Mouse (Mus musculus): ENCODE measurements around the gene Trim66. TPM values are rescaled to one million over a fixed set of nuclear protein-coding genes. Genes with fewer than 3 reads are reported as not detected.

The Trim66 gene
- not detected for polyA plus RNA-seq (2014; fragmentation: Illumina TruSeq; extraction: RNeasy Lipid Tissue Mini Kit (QIAGEN cat#74804); ENCODE audit: insufficient read depth, low read depth, low replicate concordance)

DNA sequence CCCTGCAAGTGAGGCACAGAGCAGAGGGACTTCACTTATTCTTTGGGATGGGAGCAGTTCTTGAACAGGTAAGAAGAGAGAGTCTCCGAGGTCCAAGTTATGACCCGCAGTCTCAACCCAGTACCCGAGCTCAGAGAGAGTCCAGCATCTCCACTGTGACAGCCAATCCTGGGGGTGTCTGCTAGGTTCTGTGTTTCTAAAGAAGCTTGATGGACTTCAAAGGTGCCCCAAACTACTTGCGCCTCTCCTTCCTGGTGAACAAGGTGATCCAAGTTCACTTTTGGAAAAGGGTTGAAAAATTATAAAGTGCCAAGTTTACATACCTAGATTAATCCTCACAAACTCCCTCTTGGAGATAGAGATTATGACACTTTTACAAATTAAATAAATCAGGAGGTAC, at the start of gene Trim66:
Trim66 (minus strand) TSS at position 101 of the 400 bp plus-strand sequence.

DNA sequence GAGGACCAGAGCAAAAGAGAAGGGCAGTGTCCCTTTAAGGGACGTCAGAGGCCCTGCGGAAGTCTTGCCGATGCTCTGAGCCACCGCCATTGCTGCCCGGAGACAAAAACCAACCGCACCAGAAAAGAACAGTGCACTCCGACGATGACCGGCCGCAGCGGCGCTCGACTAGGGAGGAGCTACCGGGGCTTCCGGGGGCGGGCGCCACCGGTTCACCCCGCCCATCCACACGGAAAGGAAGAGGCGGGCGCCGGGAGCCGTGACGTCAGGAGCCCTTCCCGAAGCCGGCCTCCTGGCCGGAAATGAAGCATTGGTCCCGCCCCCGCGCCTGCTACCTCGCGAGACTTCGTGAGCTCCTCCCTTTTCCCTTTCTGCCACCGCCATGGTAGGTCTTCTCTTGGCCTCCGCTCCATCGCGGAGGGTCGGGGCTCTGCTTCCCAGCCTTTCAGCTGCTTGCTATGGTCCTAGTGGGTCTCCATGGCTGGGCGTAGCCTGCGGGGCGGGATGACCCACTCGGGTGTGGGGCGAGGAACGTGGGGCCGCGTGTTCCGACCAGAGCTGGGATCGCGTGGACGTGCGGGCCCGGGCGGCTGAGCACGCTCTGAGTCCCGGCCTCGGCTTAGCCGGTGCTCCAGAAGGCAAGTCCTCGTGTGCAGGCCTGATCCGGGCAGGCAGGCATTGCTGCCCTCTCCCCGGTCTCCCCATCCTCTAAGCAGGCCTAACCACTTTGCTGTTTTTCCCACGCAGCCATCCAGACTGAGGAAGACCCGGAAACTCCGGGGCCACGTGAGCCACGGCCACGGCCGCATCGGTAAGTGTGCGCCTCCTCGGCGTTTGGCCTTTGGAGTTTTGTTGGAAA, 11.1 kb upstream of the Trim66 start, which contains the start of gene Rpl27a:
Rpl27a (plus strand) TSS at position 310 of the 859 bp plus-strand sequence.

DNA sequence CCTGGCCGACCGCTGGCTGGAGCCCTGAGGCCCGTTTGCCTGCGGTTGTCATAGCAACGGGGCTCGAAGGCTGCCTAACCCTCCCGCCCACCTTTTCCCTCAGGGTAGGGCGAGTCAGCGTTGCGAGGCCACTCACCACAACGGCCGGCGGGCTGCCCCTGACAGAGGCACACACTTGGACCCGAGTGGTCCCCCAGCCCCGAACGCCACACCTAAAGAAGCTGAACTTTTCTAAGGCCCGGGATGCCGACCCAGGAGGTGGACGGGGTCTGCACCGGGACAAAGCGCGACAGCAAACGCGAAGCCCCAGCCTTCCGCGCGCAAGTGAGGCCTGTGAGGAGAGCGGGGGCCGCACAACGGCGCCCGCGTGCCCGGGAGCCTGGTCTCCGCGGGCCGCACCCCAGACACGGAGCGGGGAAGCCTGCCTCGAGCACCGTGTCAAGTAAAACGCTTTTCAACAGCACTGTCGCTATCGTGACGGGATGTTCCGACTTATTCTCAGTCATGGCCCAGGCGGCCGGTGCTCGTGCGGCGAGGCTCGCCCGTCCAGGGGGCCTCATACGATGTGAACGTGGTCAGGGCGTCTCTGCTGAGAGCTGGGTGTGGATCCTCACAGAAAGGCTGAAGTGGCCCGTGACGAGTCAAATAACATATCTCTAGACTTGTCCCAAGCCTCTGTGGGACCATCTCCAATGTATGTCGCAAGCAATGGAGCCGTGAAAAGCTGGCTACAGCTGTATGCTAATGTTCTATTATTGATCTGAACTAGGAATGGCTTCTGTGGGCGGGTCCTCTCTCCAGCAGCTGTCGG, 68.9 kb downstream of the Trim66 start, which contains the start of gene Stk33:
Stk33 (minus strand) TSS at position 301 of the 811 bp plus-strand sequence.

Other genes with a start within 250 kb of the Trim66 start
- 12.2 TPM for gene Stk33, start 69.1 kb downstream of the Trim66 start, polyA plus RNA-seq (2014; fragmentation: Illumina TruSeq; extraction: RNeasy Lipid Tissue Mini Kit (QIAGEN cat#74804); ENCODE audit: insufficient read depth, low read depth, low replicate concordance)
- 854 TPM for gene Rpl27a, start 11.0 kb upstream of the Trim66 start, polyA plus RNA-seq (2014; fragmentation: Illumina TruSeq; extraction: RNeasy Lipid Tissue Mini Kit (QIAGEN cat#74804); ENCODE audit: insufficient read depth, low read depth, low replicate concordance)
- gene St5, start 195.5 kb upstream of the Trim66 start, polyA plus RNA-seq (2014; fragmentation: Illumina TruSeq; extraction: RNeasy Lipid Tissue Mini Kit (QIAGEN cat#74804); ENCODE audit: insufficient read depth, low read depth, low replicate concordance) = 37.9 TPM
- gene Akip1, start 195.6 kb upstream of the Trim66 start, polyA plus RNA-seq (2014; fragmentation: Illumina TruSeq; extraction: RNeasy Lipid Tissue Mini Kit (QIAGEN cat#74804); ENCODE audit: insufficient read depth, low read depth, low replicate concordance) = 34.5 TPM
- gene BC051019, start 215.7 kb upstream of the Trim66 start, polyA plus RNA-seq (2014; fragmentation: Illumina TruSeq; extraction: RNeasy Lipid Tissue Mini Kit (QIAGEN cat#74804); ENCODE audit: insufficient read depth, low read depth, low replicate concordance) = 18.4 TPM
- gene Ascl3, start 223.6 kb upstream of the Trim66 start, polyA plus RNA-seq (2014; fragmentation: Illumina TruSeq; extraction: RNeasy Lipid Tissue Mini Kit (QIAGEN cat#74804); ENCODE audit: insufficient read depth, low read depth, low replicate concordance) = not detected
- gene Tmem9b, start 244.7 kb upstream of the Trim66 start, polyA plus RNA-seq (2014; fragmentation: Illumina TruSeq; extraction: RNeasy Lipid Tissue Mini Kit (QIAGEN cat#74804); ENCODE audit: insufficient read depth, low read depth, low replicate concordance) = 60.0 TPM

Measured in lung, adult 10 weeks (tissue).